Mouse (Mus musculus) B cell, adult 2 months (primary cell): ENCODE results near the gene Ubxn2a.
"Not testable (repeated sequence)": the region's sequence is repeated elsewhere in the genome, so short reads cannot be mapped to it uniquely, and the experiment has no call there.

ENCODE experiments used
- DNase-seq, 2 experiments: peaks; one replicate each; pipeline ENCODE4 v3.0.0; 2022

The Ubxn2a gene

GRCm38 (mm10) chr12:4906951-4907906 is at the start of gene Ubxn2a:
Gene Ubxn2a (minus strand): TSS chr12:4907705.
- DNase-seq = peak; percentile 97

GRCm38 (mm10) chr12:4953156-4953555 is 45.7 kb upstream of the Ubxn2a start:
- no peak for DNase-seq

- DNase-seq = no peak
Observed at GRCm38 (mm10) chr12:4952272-4952671, 44.8 kb upstream of the Ubxn2a start.

DNA sequence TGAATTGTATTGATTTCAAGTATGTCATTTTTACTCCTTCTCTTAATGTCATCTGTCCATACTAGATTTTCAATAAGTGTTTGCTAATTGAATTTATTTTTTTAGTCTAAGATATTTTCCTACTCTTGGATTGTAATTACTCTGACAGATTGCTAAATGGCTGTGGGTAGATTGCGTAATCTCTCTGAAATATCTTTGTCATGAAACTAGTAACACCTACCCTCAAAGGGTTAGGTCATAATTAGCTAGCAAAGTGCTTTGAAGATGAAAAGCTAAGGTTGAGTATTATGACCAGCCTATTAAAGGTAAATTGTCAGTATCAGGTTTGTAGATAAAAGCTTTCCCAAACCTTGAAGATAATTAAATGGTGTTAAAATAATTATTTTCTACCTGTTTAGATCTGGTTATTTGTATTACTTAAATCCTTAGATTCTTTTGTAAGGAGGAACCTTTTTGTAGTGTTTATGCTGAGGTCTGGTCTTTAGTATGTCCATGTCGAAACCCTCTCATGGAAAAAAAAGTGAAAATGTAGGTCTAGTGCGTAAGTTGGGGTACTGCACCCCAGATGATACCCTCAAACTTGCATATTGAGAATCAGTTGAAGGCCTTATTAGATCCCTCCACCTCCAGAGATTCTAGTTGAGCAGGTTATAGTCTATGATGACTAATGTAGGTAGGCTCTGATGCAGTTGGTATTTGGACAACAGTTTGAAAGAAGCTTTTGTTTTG is 23.5 kb upstream of the Ubxn2a start:
- DNase-seq = no peak

GRCm38 (mm10) chr12:4928197-4928596 is 20.7 kb upstream of the Ubxn2a start:
- no peak for DNase-seq

- DNase-seq = peak; percentile 74 to 77
Observed at GRCm38 (mm10) chr12:4917805-4918591, 10.5 kb upstream of the Ubxn2a start.

DNA sequence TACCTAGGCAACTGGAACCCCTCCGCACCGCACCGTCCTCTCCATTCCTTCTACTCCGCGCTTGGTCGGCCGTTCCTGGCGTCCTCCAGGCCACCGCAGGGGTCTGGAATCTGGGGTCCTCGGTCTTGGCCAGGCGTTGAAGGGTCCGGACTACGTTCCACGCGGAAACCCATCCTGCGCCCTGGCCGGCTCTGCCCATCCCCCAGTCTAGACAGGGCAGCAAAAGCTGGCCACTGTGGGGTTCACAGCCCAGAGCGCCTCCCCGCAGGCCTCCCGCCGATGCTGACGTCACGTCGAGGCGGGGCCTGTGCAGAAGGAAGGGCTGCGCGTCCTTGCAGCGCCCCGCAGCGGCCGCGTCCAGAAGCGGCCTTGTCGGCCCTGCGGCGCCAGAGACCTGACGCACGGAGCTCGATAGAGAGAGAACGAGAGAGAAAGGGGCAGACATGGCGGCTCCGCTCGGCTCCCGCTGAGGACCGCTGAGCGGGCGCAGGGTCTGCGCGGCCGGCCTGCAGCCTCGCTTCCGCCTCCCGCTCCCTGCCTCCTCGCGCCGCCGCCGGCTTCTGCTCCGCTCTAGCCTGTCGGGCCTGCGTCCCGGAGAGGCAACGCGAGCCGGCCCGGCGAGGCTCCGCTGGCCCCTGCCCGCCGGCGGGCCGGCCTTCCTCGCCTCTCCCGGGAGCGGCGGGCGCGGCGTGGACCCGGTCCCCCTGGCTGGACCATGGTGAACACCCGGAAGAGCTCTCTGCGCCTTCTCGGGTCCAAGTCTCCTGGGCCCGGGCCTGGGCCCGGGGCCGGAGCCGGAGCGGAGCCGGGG is 9.7 kb upstream of the Ubxn2a start, which contains the start of gene Atad2b:
Gene Atad2b, plus strand, starts transcription at position 360 of the 811 bp plus-strand sequence.
- peak; percentile 97 to 99 for DNase-seq

DNA sequence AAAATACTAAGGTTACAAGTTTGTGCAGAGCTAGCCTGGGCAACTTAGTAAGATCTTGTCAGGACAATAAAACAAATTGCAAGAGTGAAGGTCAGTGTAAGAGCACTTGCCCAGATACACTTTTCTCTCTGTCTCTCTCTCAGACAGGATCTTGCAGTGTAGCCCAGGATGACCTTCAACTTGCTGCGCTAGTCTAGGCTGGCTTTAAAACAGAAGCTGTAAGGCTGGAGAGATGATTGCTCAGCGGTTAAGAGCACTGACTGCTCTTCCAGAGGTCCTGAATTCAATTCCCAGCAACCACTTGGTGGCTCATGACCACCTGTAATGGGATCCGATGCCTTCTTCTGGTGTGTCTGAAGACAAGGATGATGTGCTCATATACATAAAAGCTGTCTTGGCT is 7.4 kb upstream of the Ubxn2a start:
- no peak for DNase-seq

DNA sequence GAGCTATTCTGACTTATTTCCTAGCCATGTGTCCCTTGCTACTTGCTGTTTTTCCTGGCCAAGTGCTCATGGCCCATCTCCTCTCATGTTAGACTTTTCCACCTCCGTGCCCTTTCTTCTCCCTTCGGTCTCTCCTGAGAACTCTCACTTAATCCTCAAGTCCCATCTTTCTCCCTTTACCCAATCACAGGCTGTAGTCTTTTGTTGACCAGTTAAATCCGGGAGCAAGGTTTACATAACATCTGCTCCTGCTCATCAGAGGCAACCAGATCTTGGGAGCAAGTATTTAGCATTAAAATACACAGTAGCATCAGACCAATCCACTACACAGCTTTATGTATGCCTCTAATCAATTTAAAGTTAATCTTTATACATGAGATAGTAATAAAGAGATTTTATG is 6.9 kb upstream of the Ubxn2a start:
- DNase-seq = no peak

- DNase-seq = no peak
Observed at GRCm38 (mm10) chr12:4911716-4912115, 4.2 kb upstream of the Ubxn2a start.

DNA sequence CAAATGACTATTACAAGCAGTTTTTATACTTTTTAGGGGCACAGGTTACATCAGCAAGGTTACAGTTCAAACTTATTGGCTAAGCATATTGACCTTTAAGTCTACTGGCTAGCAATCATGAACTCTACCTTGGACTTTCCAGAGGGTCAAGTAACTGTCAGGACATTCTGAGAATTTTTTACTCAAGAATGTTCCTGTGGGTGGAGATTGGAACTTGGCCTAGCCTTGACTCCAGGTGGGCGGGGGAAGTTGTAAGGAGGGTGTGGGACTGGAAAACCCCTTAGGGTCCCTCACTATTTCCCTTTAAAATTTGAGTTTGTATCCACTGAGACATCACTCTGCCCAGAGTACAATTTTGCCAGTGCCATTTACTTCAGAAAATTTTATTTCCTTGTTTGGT is 3.0 kb upstream of the Ubxn2a start:
- DNase-seq = not testable (repeated sequence)

- DNase-seq = peak in 1 of 2 experiments; percentile 2
Observed at GRCm38 (mm10) chr12:4908391-4908790, 886 bp upstream of the Ubxn2a start.

DNA sequence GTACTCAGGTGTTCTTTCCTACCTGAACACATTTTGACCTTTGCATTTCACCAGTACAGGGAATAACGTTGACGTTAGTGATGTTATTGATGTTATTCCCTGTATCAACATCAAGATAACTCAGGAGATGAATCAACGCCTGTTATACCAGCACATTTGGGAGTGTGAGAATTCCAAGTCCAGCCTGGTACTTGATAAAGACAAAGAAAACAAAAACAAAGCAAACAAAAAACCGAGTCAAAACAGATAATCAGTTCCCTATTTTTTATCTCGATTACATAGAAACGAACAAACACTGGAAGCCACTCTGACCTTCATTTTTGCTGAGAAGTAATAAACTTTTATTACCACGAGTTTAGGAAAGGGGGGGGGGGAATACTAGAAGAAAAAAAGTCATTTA is 1.0 kb downstream of the Ubxn2a start:
- no peak for DNase-seq

DNA sequence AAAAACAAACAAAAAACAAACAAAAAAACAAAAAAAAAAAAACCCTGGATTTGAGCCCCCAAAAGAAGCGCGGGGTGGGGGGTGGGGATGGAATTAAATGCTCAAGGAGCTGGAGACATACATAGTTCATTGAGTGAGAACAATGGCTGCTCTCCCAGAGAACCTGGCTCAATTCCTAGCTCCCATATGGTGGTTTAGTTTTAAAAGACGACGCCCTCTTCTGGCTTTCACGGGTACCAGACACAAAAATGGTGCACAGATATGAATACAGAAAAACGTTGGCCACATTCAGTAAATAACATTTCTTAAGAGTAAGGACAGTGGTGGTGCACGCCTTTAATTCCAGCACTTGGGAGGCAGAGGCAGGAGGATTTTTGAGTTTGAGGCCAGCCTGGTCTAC is 1.6 kb downstream of the Ubxn2a start:
- peak; percentile 14 for DNase-seq

- DNase-seq = no peak
Observed at GRCm38 (mm10) chr12:4898024-4898423, 9.5 kb downstream of the Ubxn2a start.

DNA sequence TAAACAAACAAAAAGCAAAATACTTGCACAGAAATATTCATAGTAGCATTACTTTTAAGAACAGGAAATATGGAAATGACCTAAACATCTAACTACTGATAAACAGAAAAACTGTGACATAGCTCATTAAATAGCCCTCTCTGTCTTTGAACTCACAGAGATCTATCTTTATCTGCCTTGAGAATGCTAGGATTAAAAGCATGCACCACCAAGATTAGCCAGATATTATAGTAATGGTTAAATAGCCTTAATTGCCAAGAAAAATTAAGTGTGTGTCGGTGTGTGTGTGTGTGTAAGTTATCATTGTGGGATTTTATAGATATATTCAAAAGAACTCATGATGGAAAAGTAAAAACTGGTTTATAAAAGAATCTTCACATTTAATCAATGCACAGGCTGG is 17.6 kb downstream of the Ubxn2a start:
- no peak for DNase-seq

DNA sequence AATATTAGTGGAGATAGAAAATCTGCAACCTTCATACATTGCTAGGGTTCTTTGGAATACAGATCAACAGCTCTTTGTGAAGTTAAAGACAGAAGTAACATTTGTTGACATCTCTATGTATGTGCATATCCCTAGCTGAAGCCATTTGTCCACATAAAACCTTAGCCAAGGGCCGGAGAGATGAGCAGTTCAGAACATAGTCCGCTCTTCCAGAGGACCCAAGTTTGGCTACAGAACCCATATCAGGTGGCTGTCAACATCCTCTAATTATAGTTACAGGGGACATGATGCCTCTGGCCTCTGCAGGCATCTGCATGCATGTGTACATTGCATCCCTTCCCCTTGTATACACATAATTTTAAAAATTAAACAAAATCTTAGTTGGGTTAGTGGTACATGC is 18.3 kb downstream of the Ubxn2a start:
- no peak for DNase-seq

DNA sequence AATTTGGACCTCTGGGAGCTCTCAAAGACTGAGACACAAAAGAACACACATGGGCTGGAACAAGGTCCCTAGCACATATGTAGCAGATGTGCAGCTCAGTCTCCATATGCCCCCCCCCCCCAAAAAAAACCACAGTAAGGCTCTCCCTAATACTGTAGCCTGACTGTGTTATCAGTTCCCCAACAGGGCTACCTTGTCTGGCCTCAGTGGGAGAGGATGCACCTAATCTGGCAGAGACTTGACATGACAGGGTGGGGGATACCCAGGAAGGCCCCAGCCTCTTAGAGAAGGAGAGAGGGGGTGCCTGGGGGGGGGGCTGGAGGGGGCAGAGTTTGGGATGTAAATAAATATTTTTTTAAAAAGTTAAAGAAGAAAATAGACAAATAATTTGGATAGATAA is 18.8 kb downstream of the Ubxn2a start:
- no peak for DNase-seq

DNA sequence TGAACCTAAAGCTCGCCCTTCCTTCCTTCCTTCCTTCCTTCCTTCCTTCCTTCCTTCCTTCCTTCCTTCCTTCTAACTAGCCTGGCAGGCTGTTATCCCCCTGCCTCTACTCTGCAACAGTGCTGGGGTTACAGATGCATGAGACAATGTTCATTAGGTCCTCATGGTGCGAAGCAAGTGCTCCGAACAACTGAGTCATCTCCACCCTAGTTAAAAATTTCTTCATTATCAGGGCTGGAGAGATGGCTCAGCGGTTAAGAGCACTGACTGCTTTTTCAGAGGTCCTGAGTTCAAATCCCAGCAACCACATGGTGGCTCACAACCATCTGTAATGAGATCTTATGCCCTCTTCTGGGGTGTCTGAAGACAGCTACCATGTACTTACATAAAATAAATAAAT is 20.9 kb downstream of the Ubxn2a start:
- DNase-seq = not testable (repeated sequence)

DNA sequence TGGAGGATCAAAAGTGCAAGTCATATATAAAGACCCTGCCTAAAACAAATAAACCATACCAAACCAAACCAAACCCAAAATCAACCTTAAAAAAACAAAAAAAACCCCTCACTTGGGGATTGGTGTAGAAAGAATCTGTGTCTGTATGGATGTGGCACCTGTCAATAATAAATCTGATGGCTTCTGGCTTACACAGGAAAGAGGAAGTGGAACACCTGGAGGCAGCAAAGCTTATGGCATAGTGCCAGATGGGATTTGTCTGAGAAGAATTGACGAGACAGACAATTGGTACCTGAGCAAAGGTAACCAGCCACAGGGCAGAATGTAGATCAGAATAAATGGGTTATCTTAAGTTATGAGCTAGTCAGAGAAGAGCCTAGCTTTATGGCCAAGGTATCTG is 22.4 kb downstream of the Ubxn2a start:
- peak in 1 of 2 experiments; percentile 8 for DNase-seq

- no peak for DNase-seq
Observed at GRCm38 (mm10) chr12:4882086-4882485, 25.4 kb downstream of the Ubxn2a start.

- DNase-seq = peak; percentile 28 to 40
Observed at GRCm38 (mm10) chr12:4879048-4879447, 28.5 kb downstream of the Ubxn2a start.
